Mouse (Mus musculus) thymus, adult 2 months (tissue): Measurements from ENCODE around the gene Sectm1a.

Source experiments
- CTCF ChIP-seq: fragments of 200-500 bp; IDR thresholded peaks from 2 replicates; pipeline ENCODE4 v1.5.1; 2012; ENCODE audit warnings: mild to moderate bottlenecking, control low read depth, low read length, moderate library complexity, borderline replicate concordance; ENCODE audit not compliant: control insufficient read depth, poor library complexity, insufficient read depth; ENCODE audit errors: extremely low read depth
- POLR2A ChIP-seq: fragments of 200-500 bp; IDR thresholded peaks from 2 replicates; pipeline ENCODE4 v1.6.1; 2012; ENCODE audit warnings: mild to moderate bottlenecking, low read length, control low read depth, moderate library complexity; ENCODE audit not compliant: control insufficient read depth, poor library complexity, insufficient read depth; ENCODE audit errors: extremely low read depth

DNA sequence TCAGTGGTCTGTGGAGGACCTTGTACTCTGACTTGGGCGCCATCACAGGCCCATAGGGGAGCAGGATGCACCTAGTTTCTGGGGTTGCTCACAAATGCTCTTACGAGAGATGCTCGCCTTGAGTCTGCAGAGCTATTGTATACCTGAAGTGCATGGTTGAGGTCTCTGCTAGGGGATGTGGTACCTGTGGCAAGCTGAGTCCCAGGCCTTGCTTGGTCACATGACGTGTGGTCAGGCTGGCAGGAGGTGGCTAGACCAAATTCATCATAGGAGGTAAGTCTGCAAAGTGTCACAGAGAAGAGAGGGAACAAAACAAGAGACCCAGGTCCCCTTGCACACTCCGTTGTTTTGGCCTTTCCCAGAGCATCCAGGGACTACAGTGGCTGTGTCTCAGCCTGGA is 61.5 kb downstream of the Sectm1a start:
- TF ChIP-seq CTCF (no peak), POLR2A (no peak)
